Mouse (Mus musculus) hindbrain, postnatal 0 days (tissue): ENCODE data around the gene Dis3l2. TPM values are rescaled to one million over a fixed set of nuclear protein-coding genes. Genes with fewer than 3 reads are reported as not detected.

ENCODE experiments used
- ATAC-seq: fragments of 200-750 bp; cut with Nextera tagmentation; 2 replicates; pipeline ENCODE4 v1.8.0; 2017; ENCODE audit warnings: mild to moderate bottlenecking, moderate TSS enrichment, moderate library complexity
- DNase-seq: peaks from one replicate; pipeline ENCODE4 v3.0.0-alpha.2; 2015; ENCODE audit warnings: low spot score
- H3K27ac ChIP-seq: fragments of 300-500 bp; sonication (generic); 2 replicates; pipeline ENCODE4 v1.5.1; 2014; ENCODE audit warnings: mild to moderate bottlenecking
- H3K27me3 ChIP-seq: fragments of 300-500 bp; sonication (generic); 2 replicates; pipeline ENCODE4 v1.6.1; 2014; ENCODE audit warnings: low read length, mixed read lengths; ENCODE audit not compliant: insufficient read depth
- H3K36me3 ChIP-seq: fragments of 300-500 bp; sonication (generic); 2 replicates; pipeline ENCODE4 v1.6.1; 2014; ENCODE audit warnings: low read length, mixed read lengths; ENCODE audit not compliant: insufficient read depth
- H3K4me1 ChIP-seq: fragments of 300-500 bp; sonication (generic); 2 replicates; pipeline ENCODE4 v1.6.1; 2014; ENCODE audit warnings: antibody characterized with exemption, low read length, mixed read lengths; ENCODE audit not compliant: insufficient read depth
- H3K4me2 ChIP-seq: fragments of 300-500 bp; sonication (generic); 2 replicates; pipeline ENCODE4 v1.6.1; 2014; ENCODE audit warnings: low read depth, mild to moderate bottlenecking, low read length, moderate library complexity, mixed read lengths
- H3K4me3 ChIP-seq: fragments of 300-500 bp; sonication (generic); 2 replicates; pipeline ENCODE4 v1.5.1; 2014; ENCODE audit warnings: low read length
- H3K9ac ChIP-seq: fragments of 300-500 bp; sonication (generic); replicated peaks from 2 replicates; pipeline ENCODE4 v1.6.1; 2014; ENCODE audit warnings: mild to moderate bottlenecking, low read length, moderate library complexity, mixed read lengths
- H3K9me3 ChIP-seq: fragments of 300-500 bp; sonication (generic); 2 replicates; pipeline ENCODE4 v1.6.1; 2016; ENCODE audit warnings: low read length, mixed read lengths
- CTCF ChIP-seq: IDR thresholded peaks from 2 replicates; pipeline ENCODE4 v1.5.1; 2016; ENCODE audit warnings: antibody characterized with exemption, control low read depth, low read depth
- WGBS: fragments of 180-500 bp; shearing (Covaris S2); extraction: QIAGEN DNeasy Blood & Tissue Kit; methylation state at CpG from one replicate; pipeline ENCODE4 v1.1.7; 2014; 5-methylcytosine and 5-hydroxymethylcytosine counted together
- polyA plus RNA-seq: library from polyadenylated mRNA; unstranded; fragments of >200 nt; fragmentation: Nextera tagmentation; extraction: Ambion mirVana; gene quantifications from 2 replicates; pipeline ENCODE4 v1.2.1, GENCODE M21; 2015
- total RNA-seq: library from RNA; depleted of rRNA; stranded (reverse); fragments of >200 nt; gene quantifications from 2 replicates; pipeline ENCODE4 v1.2.3, GENCODE M21; 2014

The Dis3l2 gene
- total and polyA plus RNA-seq, 2 experiments from 2014 or later = 33.2 to 40.0 TPM

- H3K4me1 ChIP-seq = no peaks in the 10 kb centered on the region
- no peak overlapping the region for H3K27ac ChIP-seq
- no peaks in the 10 kb centered on the region for H3K36me3 ChIP-seq
- no peaks in the 10 kb centered on the region for H3K27me3 ChIP-seq
- no peak overlapping the region for H3K4me3 ChIP-seq
- H3K4me2 ChIP-seq = no peak overlapping the region
- H3K9me3 ChIP-seq = no peaks in the 10 kb centered on the region
- no peak for DNase-seq
- H3K9ac ChIP-seq = no peak overlapping the region
- TF ChIP-seq CTCF = peak; percentile 33
- 50% methylated on average over 16 of the region's 16 CpGs for WGBS
- ATAC-seq = no peak
Measured at GRCm38 (mm10) chr1:87070720-87071119, 367.1 kb downstream of the Dis3l2 start.

DNA sequence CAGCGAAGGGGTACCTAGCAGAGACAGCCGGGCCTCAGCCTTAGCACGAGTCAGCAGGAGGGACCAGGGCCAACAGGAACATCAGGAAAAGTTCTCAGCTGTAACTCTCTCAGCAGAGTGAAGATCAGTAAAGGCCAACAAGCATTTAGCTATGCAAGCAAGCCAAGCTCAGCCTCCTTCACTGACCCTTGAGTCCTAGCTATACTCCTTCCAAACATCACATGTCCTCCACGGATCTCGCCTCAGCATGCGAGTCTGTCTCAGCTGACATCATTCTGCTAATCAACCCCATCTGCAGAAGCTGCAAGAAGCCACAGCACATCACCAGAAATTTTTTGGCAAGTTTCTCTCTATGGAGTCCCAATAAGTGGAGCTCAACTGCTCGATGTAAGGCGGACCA is 370.2 kb downstream of the Dis3l2 start:
- Histone ChIP-seq H3K9me3 (no peaks in the 10 kb centered on the region), H3K27me3 (no peaks in the 10 kb centered on the region), H3K4me3 (no peak overlapping the region), H3K36me3 (no peaks in the 10 kb centered on the region), H3K27ac (no peak overlapping the region), H3K4me2 (no peak overlapping the region), H3K4me1 (no peaks in the 10 kb centered on the region), H3K9ac (no peak overlapping the region)
- no peak for ATAC-seq
- TF ChIP-seq CTCF = no peak
- WGBS = 92% methylated on average over 8 of the region's 8 CpGs
- DNase-seq = no peak

GRCm38 (mm10) chr1:87086196-87086595 is 382.6 kb downstream of the Dis3l2 start:
- 61% methylated on average over 4 of the region's 4 CpGs for WGBS
- no peak for TF ChIP-seq CTCF
- Histone ChIP-seq H3K9me3 (no peaks in the 10 kb centered on the region), H3K9ac (no peak overlapping the region), H3K4me3 (no peak overlapping the region), H3K4me2 (no peak overlapping the region), H3K36me3 (no peaks in the 10 kb centered on the region), H3K27ac (no peak overlapping the region), H3K4me1 (no peaks in the 10 kb centered on the region), H3K27me3 (no peaks in the 10 kb centered on the region)
- ATAC-seq = no peak
- DNase-seq = no peak

DNA sequence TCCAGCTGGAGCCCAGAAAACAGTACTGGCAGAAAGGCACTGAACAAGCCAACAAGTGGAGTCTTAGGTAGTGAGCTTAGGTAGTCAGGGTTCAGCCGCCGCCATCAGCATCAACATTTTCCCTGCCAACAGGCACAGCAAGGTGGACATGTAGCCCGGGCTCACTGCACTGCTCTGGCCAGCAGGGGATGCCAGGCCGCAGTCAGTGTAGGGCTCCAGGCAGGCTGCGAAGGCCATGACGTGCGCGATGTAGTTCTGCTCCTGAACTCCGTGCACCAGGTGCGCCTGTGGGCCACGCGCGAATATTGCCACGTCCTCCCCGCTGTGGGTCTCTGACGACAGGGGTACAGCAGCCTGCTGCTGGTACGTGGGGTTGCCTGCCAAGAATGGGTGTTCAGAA is 383.4 kb downstream of the Dis3l2 start:
- Histone ChIP-seq H3K27ac (no peak overlapping the region), H3K27me3 (no peaks in the 10 kb centered on the region), H3K9ac (no peak overlapping the region), H3K4me1 (no peaks in the 10 kb centered on the region), H3K36me3 (no peaks in the 10 kb centered on the region), H3K9me3 (no peaks in the 10 kb centered on the region), H3K4me2 (no peak overlapping the region), H3K4me3 (no peak overlapping the region)
- ATAC-seq (no peak), DNase-seq (no peak)
- WGBS = 70% methylated on average over 17 of the region's 17 CpGs
- TF ChIP-seq CTCF = peak; percentile 47

DNA sequence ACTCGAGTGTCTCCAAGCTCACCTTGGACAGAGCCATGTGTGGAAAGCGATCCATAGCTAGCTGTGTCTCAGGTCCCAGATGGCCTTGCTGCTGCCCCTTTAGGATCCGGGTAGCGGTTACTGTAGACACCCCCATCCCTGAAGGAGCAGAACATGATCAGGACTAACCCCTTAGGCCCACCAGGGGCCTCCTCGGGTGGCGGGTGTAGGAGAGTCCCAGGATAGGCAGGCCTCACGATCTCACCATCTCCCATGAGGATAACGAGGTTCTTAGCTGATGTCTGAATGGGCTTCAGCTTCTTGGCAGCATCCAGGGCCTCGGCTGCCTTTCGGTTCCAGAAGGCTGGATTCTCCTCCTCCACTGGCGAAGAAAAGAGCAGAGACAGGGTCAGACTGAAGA is 385.6 kb downstream of the Dis3l2 start:
- Histone ChIP-seq H3K9me3 (no peaks in the 10 kb centered on the region), H3K27ac (no peak overlapping the region), H3K27me3 (no peaks in the 10 kb centered on the region), H3K4me1 (no peaks in the 10 kb centered on the region), H3K36me3 (no peaks in the 10 kb centered on the region), H3K4me3 (no peak overlapping the region), H3K4me2 (no peak overlapping the region), H3K9ac (no peak overlapping the region)
- WGBS = 89% methylated on average over 11 of the region's 11 CpGs
- no peak for TF ChIP-seq CTCF
- no peak for DNase-seq
- ATAC-seq = no peak

- WGBS = 84% methylated on average over 4 of the region's 4 CpGs
- ATAC-seq = no peak
- H3K36me3 ChIP-seq = no peaks in the 10 kb centered on the region
- H3K4me3 ChIP-seq = no peak within 1 kb of the TSS
- no peak for TF ChIP-seq CTCF
- H3K4me2 ChIP-seq = no peak within 1 kb of the TSS
- DNase-seq = no peak
- H3K4me1 ChIP-seq = no peaks in the 10 kb centered on the region
- H3K27me3 ChIP-seq = no peaks in the 10 kb centered on the region
- no peak within 1 kb of the TSS for H3K9ac ChIP-seq
- no peak within 1 kb of the TSS for H3K27ac ChIP-seq
- no peaks in the 10 kb centered on the region for H3K9me3 ChIP-seq
Measured at GRCm38 (mm10) chr1:87089828-87090227, 386.2 kb downstream of the Dis3l2 start, which contains the start of gene Alppl2. Alppl2 (minus strand) TSS chr1:87089928.

GRCm38 (mm10) chr1:87095642-87096041 is 392.0 kb downstream of the Dis3l2 start:
- Histone ChIP-seq H3K9me3 (no peaks in the 10 kb centered on the region), H3K27ac (no peak overlapping the region), H3K9ac (no peak overlapping the region), H3K4me2 (no peak overlapping the region), H3K27me3 (no peaks in the 10 kb centered on the region), H3K4me1 (no peaks in the 10 kb centered on the region), H3K36me3 (no peaks in the 10 kb centered on the region), H3K4me3 (no peak overlapping the region)
- ATAC-seq = no peak
- DNase-seq = no peak
- WGBS = 84% methylated on average over 8 of the region's 8 CpGs
- no peak for TF ChIP-seq CTCF
